Comparison of ENCODE assay signal across 8 mouse cellular contexts in the genomic region with DNA sequence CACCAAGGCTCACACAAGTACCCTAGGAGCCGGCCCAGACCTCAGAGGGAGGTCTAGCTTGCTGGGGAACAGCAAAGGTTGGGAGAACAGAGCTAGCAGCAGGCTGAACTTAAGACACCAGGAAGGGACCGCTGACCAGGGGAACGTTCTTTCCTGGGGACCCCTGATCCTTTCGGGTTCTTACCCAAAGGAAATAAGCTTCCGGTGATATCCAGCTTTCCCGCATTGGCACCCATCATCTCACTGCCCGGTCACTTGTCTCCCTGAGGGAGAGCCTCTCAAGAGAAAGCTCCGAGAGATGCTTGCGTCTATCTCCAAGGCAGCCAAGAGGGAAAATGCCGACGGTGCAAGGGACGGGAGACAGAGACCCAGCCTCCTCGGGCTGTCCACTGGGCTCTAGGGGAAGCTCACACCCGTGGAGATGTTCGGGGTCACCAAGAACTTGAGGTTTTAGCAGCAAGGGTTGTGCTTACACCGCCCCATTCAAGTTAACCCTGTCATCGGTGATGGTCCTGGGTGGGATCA. TPM values are rescaled to one million over a fixed set of nuclear protein-coding genes. Genes with fewer than 3 reads are reported as not detected.
DNase-seq lines count a peak whose midpoint lies in the region; ATAC-seq and TF ChIP-seq lines count a peak whose summit lies in the region.

No protein-coding gene starts in this region.

- no peaks in the 10 kb centered on the region for H3K36me3 ChIP-seq in kidney, adult 2 months (ENCODE audit: control insufficient read depth, insufficient read depth, low read length)
- H3K36me3 ChIP-seq in heart, postnatal 0 days (replicated peaks; ENCODE audit: control insufficient read depth, insufficient read depth, low read length), result no peaks in the 10 kb centered on the region
- no peaks in the 10 kb centered on the region for H3K36me3 ChIP-seq in midbrain, embryonic 10.5 days

- TF ChIP-seq POLR2A in kidney, adult 2 months (IDR thresholded peaks at IDR 0.05; ENCODE audit: low read depth, low read length), result no peak
- TF ChIP-seq POLR2A in cortical plate, adult 2 months (IDR thresholded peaks at IDR 0.05; ENCODE audit: extremely low read depth, insufficient read depth, low read length), result no peak

- 0 out of 2 replicates have a peak, but pooled peaks have one; percentile 15 for ATAC-seq in heart, postnatal 0 days (ENCODE audit: insufficient read depth, low read depth)
- no peak for ATAC-seq in activated CD4-positive, CD25-positive, alpha-beta regulatory T cell, adult 4 months

- H3K27ac ChIP-seq in kidney, adult 2 months (ENCODE audit: insufficient read depth, low read depth, low read length), result no peak overlapping the region
- H3K27ac ChIP-seq in cortical plate, adult 2 months (ENCODE audit: insufficient read depth, low read length), result peak overlapping the region; percentile 62
- H3K27ac ChIP-seq in heart, postnatal 0 days (ENCODE audit: low read depth), result no peak overlapping the region
- peak overlapping the region; percentile 85 for H3K27ac ChIP-seq in midbrain, embryonic 10.5 days (replicated peaks)

- H3K9ac ChIP-seq in heart, postnatal 0 days (replicated peaks; ENCODE audit: low read depth, low read length), result peak overlapping the region; percentile 32; the same call in 1 of the 2 replicates

- WGBS in kidney, adult 2 months, result 25% methylated on average over 17 of the region's 17 CpGs
- WGBS in heart, postnatal 0 days, result 16% methylated on average over 17 of the region's 17 CpGs
- WGBS in midbrain, embryonic 10.5 days, result 6% methylated on average over 17 of the region's 17 CpGs

- DNase-seq in kidney, adult 2 months, result no peak
- DNase-seq in kidney, postnatal 14 days, result no peak
- no peak for DNase-seq in heart, postnatal 0 days (ENCODE audit: low spot score)
- no peak for DNase-seq in midbrain, embryonic 10.5 days (ENCODE audit: low spot score)
- DNase-seq in testis, postnatal 10 days (ENCODE audit: low spot score), result no peak
- no peak for DNase-seq in c-Kit-positive CD71-positive TER-119-positive erythroid progenitor cells, embryonic 14.5 days (ENCODE audit: low spot score)

- H3K4me2 ChIP-seq in heart, postnatal 0 days (ENCODE audit: low read depth, low read length), result peak overlapping the region; percentile 98

- TF ChIP-seq EP300 in heart, postnatal 0 days (IDR thresholded peaks at IDR 0.05; ENCODE audit: low read depth), result no peak

- no peaks in the 10 kb centered on the region; the same call in 1 of the 2 replicates for H3K9me3 ChIP-seq in heart, postnatal 0 days (replicated peaks; ENCODE audit: control insufficient read depth, low read length)
- H3K9me3 ChIP-seq in midbrain, embryonic 10.5 days (replicated peaks), result 0 out of 2 replicates have a peak, but pooled peaks cover 3% of the 10 kb centered on the region

- H3K4me3 ChIP-seq in kidney, adult 2 months (ENCODE audit: insufficient read depth, low read depth, low read length), result peak overlapping the region; percentile 88
- peak overlapping the region; percentile 59 for H3K4me3 ChIP-seq in cortical plate, adult 2 months (ENCODE audit: insufficient read depth, low read length)
- peak overlapping the region; percentile 66 for H3K4me3 ChIP-seq in heart, postnatal 0 days (ENCODE audit: low read depth, low read length)
- H3K4me3 ChIP-seq in midbrain, embryonic 10.5 days, result peak overlapping the region; percentile 76

- no peaks in the 10 kb centered on the region for H3K27me3 ChIP-seq in kidney, adult 2 months (replicated peaks; ENCODE audit: control insufficient read depth, insufficient read depth, low read length)
- H3K27me3 ChIP-seq in heart, postnatal 0 days (ENCODE audit: control insufficient read depth, insufficient read depth, low read length), result peaks cover 31% of the 10 kb centered on the region
- peaks cover 47% of the 10 kb centered on the region for H3K27me3 ChIP-seq in midbrain, embryonic 10.5 days (ENCODE audit: low read depth, poor library complexity, severe bottlenecking)

- no peaks in the 10 kb centered on the region; the same call in 1 of the 2 replicates for H3K4me1 ChIP-seq in kidney, adult 2 months (ENCODE audit: control insufficient read depth, insufficient read depth, low read length)
- peaks cover 3% of the 10 kb centered on the region; the same call in 1 of the 2 replicates for H3K4me1 ChIP-seq in cortical plate, adult 2 months (ENCODE audit: control insufficient read depth, insufficient read depth, low read length)
- peaks cover 4% of the 10 kb centered on the region; the same call in 1 of the 2 replicates for H3K4me1 ChIP-seq in heart, postnatal 0 days (ENCODE audit: control insufficient read depth, insufficient read depth)
- peaks cover 28% of the 10 kb centered on the region for H3K4me1 ChIP-seq in midbrain, embryonic 10.5 days

- TF ChIP-seq CTCF in kidney, adult 2 months (conservative IDR thresholded peaks at IDR 0.05; ENCODE audit: insufficient read depth, insufficient read length, low read depth, low read length), result no peak
- no peak for TF ChIP-seq CTCF in cortical plate, adult 2 months (IDR thresholded peaks at IDR 0.05; ENCODE audit: extremely low read depth, insufficient read depth, low read length)
- no peak for TF ChIP-seq CTCF in heart, postnatal 0 days (IDR thresholded peaks at IDR 0.05; ENCODE audit: low read depth)

RNA-seq across cellular contexts. Expression of a gene that starts 0.4 kb away (rescaled TPM):
- 6.7 and 7.5 TPM in 2 replicates for polyA plus RNA-seq in kidney, adult 2 months (2012; rRNA removed)
- 128 and 136 TPM in 2 replicates for polyA plus RNA-seq in cortical plate, adult 2 months (2012; rRNA removed)
- 0.85 and 6.4 TPM in 2 replicates for total RNA-seq in heart, postnatal 0 days (2014; rRNA removed; ENCODE audit: low replicate concordance)
- polyA plus RNA-seq in heart, postnatal 0 days (2015; fragmentation: Nextera tagmentation; extraction: Ambion mirVana), result 1.8 and 2.2 TPM in 2 replicates
- 16.5 and 19.9 TPM in 2 replicates for polyA plus RNA-seq in midbrain, embryonic 10.5 days (2016; fragmentation: Nextera tagmentation; extraction: Ambion mirVana)
- under 1 TPM; 0.61 to 0.93 TPM for polyA plus RNA-seq in activated CD4-positive, CD25-positive, alpha-beta regulatory T cell, adult 4 months (2017; shearing (Covaris generic))

RNA-seq across cellular contexts. Expression of a gene that starts 14.3 kb away (rescaled TPM):
- polyA plus RNA-seq in kidney, adult 2 months (2012; rRNA removed), result 0.09 and 0.15 TPM in 2 replicates
- polyA plus RNA-seq in cortical plate, adult 2 months (2012; rRNA removed), result not detected in 2 replicates
- total RNA-seq in heart, postnatal 0 days (2014; rRNA removed; ENCODE audit: low replicate concordance), result not detected in 2 replicates
- not detected in 2 replicates for polyA plus RNA-seq in heart, postnatal 0 days (2015; fragmentation: Nextera tagmentation; extraction: Ambion mirVana)
- not detected in 2 replicates for polyA plus RNA-seq in midbrain, embryonic 10.5 days (2016; fragmentation: Nextera tagmentation; extraction: Ambion mirVana)
- polyA plus RNA-seq in activated CD4-positive, CD25-positive, alpha-beta regulatory T cell, adult 4 months (2017; shearing (Covaris generic)), result not detected

Comparison
In these comparisons a context has a peak if more than half of its experiments do, and no peak if none do; other contexts are left out.
1. H3K27ac ChIP-seq: peak in cortical plate, adult 2 months (single experiment) and midbrain, embryonic 10.5 days (single experiment); none in kidney, adult 2 months (single experiment) and heart, postnatal 0 days (single experiment).
2. Peak in every context shown above with its lines, with median percentiles within 50 percentile points of each other: H3K4me3 ChIP-seq.